Mouse (Mus musculus) MEL (cell line): ENCODE measurements around the gene Gm48551. TPM values are rescaled to one million over a fixed set of nuclear protein-coding genes. Genes with fewer than 3 reads are reported as not detected.

Source experiments
- DNase-seq: peaks from one replicate; pipeline ENCODE4 v3.0.0; 2011; ENCODE audit warnings: low read depth, low spot score
- H3K27ac ChIP-seq: 2 replicates; pipeline ENCODE4 v1.5.1; 2012; ENCODE audit warnings: low read depth, mild to moderate bottlenecking, control low read depth, low read length, moderate library complexity; ENCODE audit not compliant: control insufficient read depth
- H3K27me3 ChIP-seq, 2 experiments: fragments of 150-350 bp in 1 of 2; sonication (generic) in 1 of 2; 2 replicates each; pipeline ENCODE4 v1.6.1; 2012; ENCODE audit warnings: low read length in 2 of 2, mild to moderate bottlenecking in 2 of 2, improper control_type of control experiment in 1 of 2, moderate library complexity in 1 of 2; ENCODE audit not compliant: insufficient read depth in 2 of 2, control insufficient read depth in 1 of 2
- H3K36me3 ChIP-seq, 2 experiments: 2 replicates each; pipeline ENCODE4 v1.6.1; 2012 to 2014; ENCODE audit warnings: low read length in 2 of 2, improper control_type of control experiment in 1 of 2, inconsistent platforms in 1 of 2, mild to moderate bottlenecking in 1 of 2; ENCODE audit not compliant: insufficient read depth in 2 of 2, control insufficient read depth in 1 of 2
- H3K4me1 ChIP-seq, 2 experiments: fragments of 150-350 bp in 1 of 2; sonication (generic) in 1 of 2; 2 replicates each; pipeline ENCODE4 v1.6.1; 2012; ENCODE audit warnings: low read length in 2 of 2, improper control_type of control experiment in 1 of 2, mild to moderate bottlenecking in 1 of 2; ENCODE audit not compliant: insufficient read depth in 2 of 2, control insufficient read depth in 1 of 2
- H3K4me3 ChIP-seq, 2 experiments: fragments of 150-350 bp in 1 of 2; sonication (generic) in 1 of 2; 2 replicates each; pipeline ENCODE4 v1.5.1; 2012; ENCODE audit warnings: low read depth in 2 of 2, low read length in 2 of 2, mild to moderate bottlenecking in 2 of 2, moderate library complexity in 2 of 2, control low read depth in 1 of 2, improper control_type of control experiment in 1 of 2; ENCODE audit not compliant: control insufficient read depth in 1 of 2, insufficient read depth in 1 of 2
- H3K79me2 ChIP-seq: 2 replicates; pipeline ENCODE4 v1.6.1; 2012; ENCODE audit warnings: mild to moderate bottlenecking, low read length, moderate library complexity; ENCODE audit not compliant: control insufficient read depth, poor library complexity, insufficient read depth
- H3K9ac ChIP-seq: 2 replicates; pipeline ENCODE4 v1.6.1; 2012; ENCODE audit warnings: low read depth, mild to moderate bottlenecking, control low read depth, low read length, moderate library complexity; ENCODE audit not compliant: control insufficient read depth, poor library complexity, severe bottlenecking
- H3K9me3 ChIP-seq: fragments of 150-350 bp; sonication (generic); replicated peaks from 2 replicates; pipeline ENCODE4 v1.6.1; 2012; ENCODE audit warnings: mild to moderate bottlenecking, low read length, improper control_type of control experiment, moderate library complexity; ENCODE audit not compliant: insufficient read depth
- BHLHE40 ChIP-seq: IDR thresholded peaks from 2 replicates; pipeline ENCODE4 v1.6.1; 2012; ENCODE audit warnings: low read depth, mild to moderate bottlenecking, inconsistent platforms, low read length, improper control_type of control experiment, borderline replicate concordance
- ELF1 ChIP-seq: IDR thresholded peaks from 2 replicates; pipeline ENCODE4 v1.6.1; 2014; ENCODE audit warnings: low read depth, mild to moderate bottlenecking, inconsistent platforms, low read length, improper control_type of control experiment, moderate library complexity
- ETS1 ChIP-seq: IDR thresholded peaks from 2 replicates; pipeline ENCODE4 v1.6.1; 2012; ENCODE audit warnings: low read depth, mild to moderate bottlenecking, inconsistent platforms, low read length, improper control_type of control experiment, moderate library complexity
- GABPA ChIP-seq: IDR thresholded peaks from 2 replicates; pipeline ENCODE4 v1.6.1; 2012; ENCODE audit warnings: low read depth, mild to moderate bottlenecking, inconsistent platforms, low read length, improper control_type of control experiment, moderate library complexity
- MAX ChIP-seq: IDR thresholded peaks from 2 replicates; pipeline ENCODE4 v1.6.1; 2011; ENCODE audit warnings: low read length, improper control_type of control experiment
- MXI1 ChIP-seq: IDR thresholded peaks from 2 replicates; pipeline ENCODE4 v1.6.1; 2011; ENCODE audit warnings: mild to moderate bottlenecking, low read depth, low read length, improper control_type of control experiment
- MYC ChIP-seq: IDR thresholded peaks from 2 replicates; pipeline ENCODE4 v1.6.1; 2011; ENCODE audit warnings: low read depth, mild to moderate bottlenecking, low read length, improper control_type of control experiment, moderate library complexity
- POLR2AphosphoS2 ChIP-seq: IDR thresholded peaks from 2 replicates; pipeline ENCODE4 v1.6.1; 2011; ENCODE audit warnings: low read length, improper control_type of control experiment
- SIN3A ChIP-seq: IDR thresholded peaks from 2 replicates; pipeline ENCODE4 v1.6.1; 2012; ENCODE audit warnings: low read length, improper control_type of control experiment, inconsistent platforms
- SMC3 ChIP-seq: IDR thresholded peaks from 2 replicates; pipeline ENCODE4 v1.6.1; 2011; ENCODE audit warnings: low read depth, low read length, improper control_type of control experiment
- TBP ChIP-seq: IDR thresholded peaks from 2 replicates; pipeline ENCODE4 v1.8.0; 2011; ENCODE audit warnings: low read depth, low read length, improper control_type of control experiment
- TCF12 ChIP-seq: IDR thresholded peaks from 2 replicates; pipeline ENCODE4 v1.6.1; 2014; ENCODE audit warnings: low read depth, mild to moderate bottlenecking, inconsistent platforms, low read length, improper control_type of control experiment, moderate library complexity
- USF1 ChIP-seq: IDR thresholded peaks from 2 replicates; pipeline ENCODE4 v1.6.1; 2014; ENCODE audit warnings: low read depth, mild to moderate bottlenecking, inconsistent platforms, low read length, improper control_type of control experiment, moderate library complexity
- USF2 ChIP-seq, 2 experiments: IDR thresholded peaks; 2 replicates each; pipeline ENCODE4 v1.6.1; 2011 to 2012; ENCODE audit warnings: improper control_type of control experiment in 2 of 2, low read length in 2 of 2, borderline replicate concordance in 1 of 2, inconsistent platforms in 1 of 2, low read depth in 1 of 2, mild to moderate bottlenecking in 1 of 2; ENCODE audit not compliant: insufficient read depth in 1 of 2
- ZC3H11A ChIP-seq: IDR thresholded peaks from 2 replicates; pipeline ENCODE4 v1.6.1; 2012; ENCODE audit warnings: low read depth, mild to moderate bottlenecking, inconsistent platforms, low read length, improper control_type of control experiment
- ZKSCAN1 ChIP-seq: IDR thresholded peaks from 2 replicates; pipeline ENCODE4 v1.6.1; 2012; ENCODE audit warnings: low read depth, mild to moderate bottlenecking, inconsistent platforms, low read length, improper control_type of control experiment, moderate library complexity
- ZMIZ1 ChIP-seq: IDR thresholded peaks from 2 replicates; pipeline ENCODE4 v1.6.1; 2012; ENCODE audit warnings: low read depth, mild to moderate bottlenecking, inconsistent platforms, low read length, improper control_type of control experiment, moderate library complexity
- ZNF384 ChIP-seq: IDR thresholded peaks from 2 replicates; pipeline ENCODE4 v1.6.1; 2012; ENCODE audit warnings: low read depth, mild to moderate bottlenecking, inconsistent platforms, low read length, improper control_type of control experiment
- polyA plus RNA-seq, 2 experiments: library from polyadenylated mRNA; stranded (reverse) in 1 of 2; unstranded in 1 of 2; fragments of >175 nt in 1 of 2; fragments of >200 nt in 1 of 2; gene quantifications; 2 replicates each; pipeline versions ENCODE4 v1.2.1 to v1.2.4; 2012; ENCODE audit warnings: low replicate concordance in 2 of 2, low read depth in 1 of 2; ENCODE audit not compliant: insufficient read length in 2 of 2, insufficient read depth in 1 of 2, missing spikeins in 1 of 2
- total RNA-seq: library from RNA; depleted of rRNA; stranded (reverse); fragments of 300-350 nt; gene quantifications from 2 replicates; pipeline ENCODE4 v1.2.3, GENCODE M21; 2012

The Gm48551 gene
- total and polyA plus RNA-seq, 3 experiments: 0.62 to 2.6 TPM; not detected in 1

DNA sequence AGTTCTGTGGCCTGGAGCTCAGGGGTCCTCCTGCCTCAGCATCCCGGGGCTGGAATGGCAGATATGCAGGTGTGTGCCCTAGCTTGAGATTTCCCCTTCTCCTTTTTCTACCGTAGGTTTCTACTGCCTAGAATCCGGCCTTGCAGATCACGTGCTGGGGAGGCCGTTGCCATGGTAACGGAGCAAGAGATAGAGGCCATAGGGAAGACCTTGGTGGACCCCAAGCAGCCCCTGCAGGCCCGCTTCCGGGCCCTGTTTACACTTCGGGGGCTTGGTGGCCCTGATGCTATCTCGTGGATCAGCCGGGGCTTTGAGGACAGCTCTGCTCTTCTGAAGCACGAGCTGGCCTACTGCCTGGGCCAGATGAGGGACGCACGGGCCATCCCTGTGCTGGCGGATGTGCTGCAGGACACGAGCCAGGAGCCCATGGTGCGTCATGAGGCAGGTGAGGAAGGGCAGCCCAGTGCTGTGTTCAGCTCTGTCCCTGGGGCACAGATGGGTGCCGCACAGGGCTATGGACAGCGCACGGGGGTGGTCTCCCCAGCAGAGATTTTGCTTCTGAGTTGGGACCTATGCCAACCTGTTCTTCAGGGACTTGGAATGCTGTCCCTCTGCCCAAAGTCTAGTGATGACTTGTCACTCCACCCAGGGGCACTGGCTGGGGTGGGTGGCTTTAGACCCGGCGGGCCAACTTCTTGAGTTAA lies 1.5 kb downstream of the Gm48551 start:
- Histone ChIP-seq H3K27ac (no peak overlapping the region), H3K4me3 (peak overlapping the region; percentile 85 to 90; a peak in 3 of 4 replicates), H3K9ac (peak overlapping the region; percentile 89), H3K36me3 (peaks cover 0 to 23% of the 10 kb centered on the region in 2 experiments; a peak in 2 of 4 replicates), H3K79me2 (peaks cover 17% of the 10 kb centered on the region), H3K4me1 (peaks cover 13 to 31% of the 10 kb centered on the region in 2 experiments), H3K27me3 (no peaks in the 10 kb centered on the region), H3K9me3 (no peaks in the 10 kb centered on the region)
- TF ChIP-seq BHLHE40 (peak; percentile 55; the same call in 1 of the 2 replicates), SIN3A (no peak), USF1 (peak; percentile 76)
- peak; percentile 35 for DNase-seq

GRCm38 (mm10) chr10:81387716-81388115 lies 3.5 kb downstream of the Gm48551 start:
- Histone ChIP-seq H3K9ac (no peak overlapping the region), H3K4me1 (peaks cover 4 to 18% of the 10 kb centered on the region in 2 experiments), H3K4me3 (no peak overlapping the region), H3K9me3 (no peaks in the 10 kb centered on the region), H3K36me3 (peaks cover 0 to 11% of the 10 kb centered on the region in 2 experiments; a peak in 2 of 4 replicates), H3K27ac (no peak overlapping the region), H3K79me2 (peaks cover 17% of the 10 kb centered on the region), H3K27me3 (no peaks in the 10 kb centered on the region)
- DNase-seq: no peak
- TF ChIP-seq ELF1: no peak
- no peak for TF ChIP-seq POLR2AphosphoS2
- no peak for TF ChIP-seq TBP
- no peak for TF ChIP-seq USF1
- TF ChIP-seq ETS1: no peak
- no peak for TF ChIP-seq ZNF384
- TF ChIP-seq TCF12: no peak
- no peak for TF ChIP-seq MAX
- TF ChIP-seq ZKSCAN1: no peak
- no peak for TF ChIP-seq ZMIZ1
- TF ChIP-seq ZC3H11A: no peak
- TF ChIP-seq MYC: no peak
- TF ChIP-seq SIN3A: no peak
- TF ChIP-seq GABPA: no peak
- TF ChIP-seq SMC3: no peak
- no peak for TF ChIP-seq MXI1
- no peak for TF ChIP-seq USF2 (IDR thresholded peaks at IDR 0.05; ENCODE audit: borderline replicate concordance in 1 of 2, insufficient read depth in 1 of 2, low read depth in 1 of 2, low read length in 2 of 2)
